Mouse (Mus musculus) left cerebral cortex, postnatal 14 days (tissue): Measurements from ENCODE around the gene Rgp1. TPM values are rescaled to one million over a fixed set of nuclear protein-coding genes. Genes with fewer than 3 reads are reported as not detected.
"Not testable (repeated sequence)": the region's sequence is repeated elsewhere in the genome, so short reads cannot be mapped to it uniquely, and the experiment has no call there.

Experiments used
- DNase-seq, 2 experiments: peaks; one replicate each; pipeline ENCODE4 v3.0.0; 2021 to 2022; ENCODE audit warnings: low spot score in 2 of 2, mixed read lengths in 1 of 2
- intact Hi-C: fragments of 180-260 bp; cut with DNase I; formaldehyde crosslinking; loops from one replicate; pipeline ENCODE4 v1.15.1; 2025
- total RNA-seq, 2 experiments: library from RNA; stranded (reverse); gene quantifications; 2 replicates each; pipeline ENCODE4 v1.2.3; 2021

The Rgp1 gene
- total RNA-seq, 2 experiments from 2014 or later: 47.7 to 56.3 TPM

DNA sequence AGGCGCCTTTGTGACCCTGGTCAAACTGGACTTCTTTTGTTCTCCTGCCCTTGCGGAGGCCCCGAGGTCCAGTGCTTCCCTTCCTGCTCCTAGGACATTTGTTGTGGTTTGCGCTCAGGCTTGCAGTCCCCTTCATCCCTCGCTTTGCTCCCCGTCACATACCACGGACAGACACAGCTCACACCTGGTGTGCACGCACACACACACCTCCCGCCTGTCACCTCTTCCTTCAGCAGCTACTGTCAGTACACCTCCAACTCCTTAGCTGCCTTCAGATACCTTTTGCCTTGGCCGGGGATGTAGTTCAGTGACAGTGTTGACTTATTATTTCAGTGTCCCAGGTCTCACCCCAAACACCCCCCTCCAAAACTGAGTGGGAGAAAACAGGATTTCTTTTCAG is 7.2 kb downstream of the Rgp1 start:
- no peak for DNase-seq
- intact Hi-C loops: no loop called here

DNA sequence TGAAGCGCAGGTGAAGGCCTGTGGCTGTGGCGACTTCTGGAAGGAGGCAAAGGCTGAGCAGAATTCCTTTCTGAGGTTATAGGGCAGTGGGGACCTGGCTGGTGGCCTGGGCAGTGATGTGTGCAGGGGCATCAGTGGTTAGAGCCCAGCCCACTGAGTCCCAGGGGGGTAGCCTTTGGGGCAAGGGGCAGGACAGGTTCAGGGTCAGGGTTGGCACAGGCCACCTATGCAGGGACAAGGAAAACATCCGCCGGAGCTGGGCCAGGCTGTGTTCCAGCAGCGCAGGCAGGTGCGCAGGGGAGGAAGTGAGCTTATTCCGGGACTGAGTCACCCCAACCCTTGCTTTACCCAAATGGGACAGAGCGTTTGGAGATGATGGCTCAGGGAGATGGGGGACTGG is 7.9 kb downstream of the Rgp1 start:
- intact Hi-C loops: no loop called here
- DNase-seq: no peak

DNA sequence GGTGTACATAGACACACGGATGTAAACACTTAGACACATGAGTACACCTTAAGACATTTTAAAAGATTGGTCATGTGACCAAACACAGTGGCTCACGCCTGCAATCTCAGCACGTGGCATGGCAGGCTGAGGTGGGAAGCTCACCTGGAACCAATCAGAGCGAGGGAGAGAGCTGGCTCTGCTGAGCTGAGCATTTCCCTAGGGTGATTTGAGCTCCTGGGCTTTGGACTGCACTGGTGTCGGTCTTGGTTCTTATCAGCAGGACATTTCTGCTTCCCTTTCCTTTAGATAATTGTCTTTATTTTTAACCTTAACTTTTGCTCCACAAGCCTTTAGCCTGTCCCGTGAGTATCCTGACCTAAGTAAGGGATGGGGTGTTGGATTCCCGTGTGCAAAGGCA is 9.2 kb downstream of the Rgp1 start:
- intact Hi-C loops: no loop called here
- DNase-seq: no peak

DNA sequence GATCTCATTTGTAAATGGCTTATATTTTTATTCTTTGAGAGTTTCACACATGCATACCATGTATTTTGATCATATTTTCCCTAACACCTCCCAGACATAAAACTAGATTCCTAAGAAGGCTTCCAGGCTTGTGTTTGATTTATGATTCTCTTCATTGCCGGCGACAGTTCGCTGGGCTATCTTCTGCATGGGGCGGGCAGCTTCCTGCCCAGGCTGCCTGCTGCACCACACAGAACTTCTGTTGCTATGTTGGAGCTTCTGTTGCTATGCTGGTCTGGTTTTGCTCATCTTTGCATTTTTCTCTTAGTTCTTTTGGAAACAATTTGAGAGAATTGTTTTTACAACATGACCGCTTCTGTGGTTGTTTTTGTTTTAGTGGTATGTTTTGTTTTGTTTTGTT is 13.0 kb downstream of the Rgp1 start:
- no peak for DNase-seq
- intact Hi-C loops: no loop called here

DNA sequence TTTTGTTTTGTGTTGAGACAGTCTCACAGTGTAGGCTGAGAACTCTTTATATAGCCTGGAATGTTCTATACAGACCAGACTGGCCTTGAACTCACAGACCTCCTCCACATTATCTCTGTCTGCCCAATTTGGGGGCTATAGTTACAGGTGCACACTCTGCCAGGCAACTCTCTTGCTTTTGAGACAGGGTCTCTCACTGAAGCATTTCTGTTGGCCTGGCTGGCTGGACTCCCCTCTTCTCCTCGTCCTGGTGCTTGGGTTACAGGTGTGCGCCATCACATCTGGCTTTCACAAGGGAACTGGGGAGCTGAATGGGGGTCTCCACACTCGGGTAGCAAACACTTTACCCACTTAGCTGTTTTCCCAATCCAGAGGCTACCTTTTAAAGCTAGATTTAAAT is 13.4 kb downstream of the Rgp1 start:
- no peak for DNase-seq
- intact Hi-C loops: no loop called here

DNA sequence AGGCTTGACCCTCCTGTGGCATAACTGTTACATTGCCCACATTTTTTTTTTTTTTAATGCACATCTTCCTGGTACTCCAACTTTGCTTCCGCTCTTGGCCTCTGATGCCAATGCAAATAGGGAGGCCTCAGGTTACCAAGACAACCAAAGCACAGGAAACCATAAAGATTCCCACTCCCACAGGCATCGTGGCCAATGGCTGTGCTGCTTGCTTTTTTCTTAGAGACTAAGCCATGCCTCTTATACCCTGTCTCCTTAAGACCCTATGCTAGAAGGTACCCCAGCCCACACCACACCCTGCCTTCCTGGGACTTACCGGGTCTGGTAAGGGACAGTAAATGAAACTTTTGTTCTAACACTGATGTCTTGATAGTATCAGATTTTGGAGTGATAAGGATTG is 14.9 kb downstream of the Rgp1 start:
- intact Hi-C loops: no loop called here
- DNase-seq: no peak

DNA sequence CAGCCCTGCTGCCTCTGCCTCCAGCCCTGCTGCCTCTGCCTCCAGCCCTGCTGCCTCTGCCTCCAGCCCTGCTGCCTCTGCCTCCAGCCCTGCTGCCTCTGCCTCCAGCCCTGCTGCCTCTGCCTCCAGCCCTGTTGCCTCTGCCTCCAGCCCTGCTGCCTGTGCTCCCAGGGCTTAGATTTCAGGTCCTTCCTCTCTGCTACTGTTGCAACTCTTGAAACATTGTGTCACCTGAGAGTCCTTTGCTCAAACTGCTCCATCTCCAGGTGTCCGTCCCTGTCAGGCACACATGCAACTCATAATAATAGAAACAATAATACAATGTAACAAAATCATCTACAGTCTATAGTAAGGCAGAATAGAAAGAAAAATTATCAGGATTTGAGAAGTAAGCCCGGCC is 18.1 kb downstream of the Rgp1 start:
- intact Hi-C loops, DNase-seq: not testable (repeated sequence)

DNA sequence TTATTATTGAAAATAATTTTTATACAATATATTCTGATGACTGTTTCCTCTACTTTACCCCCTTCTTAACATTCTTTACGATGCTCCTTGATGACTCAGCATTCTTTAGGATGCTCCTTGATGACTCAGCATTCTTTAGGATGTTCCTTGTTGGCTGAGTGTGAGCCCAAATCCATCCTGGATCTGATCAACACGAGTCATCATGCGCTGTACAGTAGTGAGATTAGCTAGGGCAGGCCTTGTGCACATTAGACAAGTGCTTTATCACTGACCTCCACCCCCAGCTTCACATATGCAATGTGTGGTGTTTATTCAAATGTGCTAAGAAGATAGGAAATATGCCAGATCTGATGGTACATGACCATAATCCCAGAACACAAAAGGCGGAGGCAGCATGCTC is 19.7 kb downstream of the Rgp1 start:
- intact Hi-C loops: no loop called here
- no peak for DNase-seq

DNA sequence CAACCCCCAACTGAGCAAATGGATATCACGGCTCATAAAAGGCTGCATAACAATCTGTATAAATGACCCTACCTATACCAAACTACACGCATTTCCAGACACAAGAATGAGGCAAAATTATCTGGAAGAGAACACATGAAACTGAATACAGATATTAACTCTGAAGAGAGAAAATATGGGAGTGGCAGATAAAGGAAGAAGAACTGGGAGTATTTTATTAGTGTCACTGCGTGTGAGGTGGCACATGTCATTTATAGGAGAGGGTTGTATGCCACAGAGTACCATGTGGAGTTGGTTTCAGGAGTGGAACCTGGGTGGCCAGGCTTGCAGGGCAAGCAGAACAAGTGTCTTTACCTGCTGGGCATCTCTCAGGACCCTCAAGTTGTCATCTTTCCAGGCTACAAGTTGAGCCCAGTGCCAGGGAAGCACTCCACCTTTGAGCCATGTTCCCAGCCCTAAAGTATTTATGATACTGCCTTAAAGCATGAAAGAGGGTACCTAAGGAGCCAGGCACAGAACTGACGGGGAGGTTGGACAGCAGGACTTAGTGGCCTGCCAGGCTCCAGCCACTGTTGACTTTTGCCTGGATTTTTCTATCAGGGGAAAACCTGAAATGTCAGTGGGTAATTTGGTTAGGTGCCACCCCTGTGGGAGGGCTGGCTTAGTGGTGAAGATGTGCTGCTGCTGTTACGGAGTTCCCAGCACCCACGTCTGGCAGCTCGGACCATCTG is 20.3 kb downstream of the Rgp1 start:
- intact Hi-C loops: no loop called here
- DNase-seq: no peak

DNA sequence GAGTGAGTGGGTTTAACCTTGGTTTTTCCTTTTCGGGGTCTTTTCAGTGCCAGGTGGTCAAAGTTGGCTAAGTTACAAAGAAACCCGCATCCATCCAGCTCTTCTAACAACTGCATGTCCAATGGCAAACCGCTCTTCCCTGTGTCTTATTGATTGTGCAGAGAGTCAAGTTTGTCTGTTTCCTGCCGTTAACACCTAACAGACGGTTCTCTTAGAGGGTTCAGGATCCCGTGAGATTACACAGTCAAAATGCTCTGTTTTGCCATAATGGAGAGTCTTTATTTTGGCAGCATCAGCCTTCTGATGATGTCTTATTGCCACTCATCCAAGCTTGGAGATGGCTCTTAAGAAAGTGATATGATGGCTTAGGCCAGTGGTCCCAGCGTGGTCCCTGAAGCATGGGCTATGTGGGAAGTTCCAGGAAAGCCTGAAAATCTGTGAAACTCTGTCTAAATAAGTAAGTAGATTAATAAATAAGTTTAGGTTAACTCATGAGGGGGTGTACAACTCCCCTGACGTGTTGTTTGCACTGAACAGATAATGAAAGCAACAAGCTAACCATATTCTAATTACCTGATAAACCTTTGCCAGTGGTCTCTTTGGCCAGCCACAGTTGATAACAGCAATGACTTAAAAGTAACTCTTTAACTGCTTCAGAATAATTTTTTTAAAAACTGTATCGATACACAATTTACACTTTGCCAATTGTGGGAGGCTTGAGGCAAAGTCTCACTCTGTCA is 21.9 kb downstream of the Rgp1 start:
- intact Hi-C loops: no loop called here
- no peak for DNase-seq

DNA sequence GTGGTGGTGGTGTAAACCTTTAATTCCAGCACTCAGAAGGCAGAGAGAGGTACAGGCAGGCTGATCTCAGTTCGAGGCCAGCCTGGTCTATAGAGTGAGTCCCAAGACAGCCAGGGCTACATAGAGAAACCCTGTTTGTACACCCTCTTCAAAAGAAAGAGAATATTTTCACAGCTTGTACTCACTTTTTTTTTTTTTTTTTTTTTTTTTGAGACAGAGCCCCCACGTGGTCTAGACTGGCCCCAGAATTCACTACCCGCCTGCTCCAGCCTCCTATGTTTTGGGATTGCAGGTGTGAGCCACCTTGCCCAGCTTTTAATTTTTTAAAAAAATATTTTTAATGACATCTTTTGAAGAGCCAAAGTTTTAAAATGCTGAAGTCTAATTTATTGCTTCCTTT is 25.6 kb downstream of the Rgp1 start:
- intact Hi-C loops: no loop called here
- no peak for DNase-seq

DNA sequence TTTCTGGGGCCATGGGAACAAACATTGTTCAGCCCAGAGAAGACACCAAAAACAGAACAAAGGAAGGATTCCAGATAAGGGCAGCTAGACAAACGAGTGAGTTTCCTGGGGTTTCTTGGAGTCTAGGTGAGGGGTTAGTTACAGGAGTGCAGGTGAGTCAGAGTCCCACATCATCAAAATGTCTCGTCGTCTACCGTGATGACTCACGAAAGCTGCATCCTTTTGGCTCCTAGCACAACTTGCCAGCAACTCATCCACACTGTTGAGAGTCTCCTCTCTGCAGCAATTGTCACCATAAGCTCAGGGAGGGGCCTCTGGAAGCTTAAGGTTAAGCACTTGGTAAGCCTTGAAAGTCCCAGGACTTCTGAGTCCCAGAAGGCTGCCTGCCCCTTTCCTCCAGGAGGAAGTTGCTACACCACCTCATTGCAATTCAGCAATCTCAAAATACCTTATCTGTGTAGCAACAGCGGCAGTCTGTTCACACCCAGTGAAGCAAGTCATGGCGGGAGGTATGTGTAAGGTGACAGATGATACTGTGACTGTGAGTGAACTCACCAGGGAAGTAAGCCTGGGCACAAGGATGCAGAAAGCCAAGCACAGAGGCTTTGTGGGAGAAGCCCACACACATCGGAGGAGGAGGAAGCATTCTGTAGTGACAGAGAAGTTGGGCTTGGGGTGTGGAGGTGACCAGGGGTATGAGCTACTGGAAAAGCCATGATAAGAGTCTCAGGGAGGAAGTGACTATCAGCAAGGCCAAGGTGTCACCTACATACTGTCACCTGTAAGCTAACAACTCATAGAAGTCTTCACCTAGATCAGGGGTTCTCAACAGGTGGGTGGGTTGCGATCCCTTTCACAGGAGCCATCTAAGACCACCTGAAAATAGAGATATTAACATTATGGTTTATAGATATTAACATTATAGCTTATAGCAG is 26.5 kb downstream of the Rgp1 start:
- DNase-seq: no peak
- intact Hi-C loops: no loop called here

DNA sequence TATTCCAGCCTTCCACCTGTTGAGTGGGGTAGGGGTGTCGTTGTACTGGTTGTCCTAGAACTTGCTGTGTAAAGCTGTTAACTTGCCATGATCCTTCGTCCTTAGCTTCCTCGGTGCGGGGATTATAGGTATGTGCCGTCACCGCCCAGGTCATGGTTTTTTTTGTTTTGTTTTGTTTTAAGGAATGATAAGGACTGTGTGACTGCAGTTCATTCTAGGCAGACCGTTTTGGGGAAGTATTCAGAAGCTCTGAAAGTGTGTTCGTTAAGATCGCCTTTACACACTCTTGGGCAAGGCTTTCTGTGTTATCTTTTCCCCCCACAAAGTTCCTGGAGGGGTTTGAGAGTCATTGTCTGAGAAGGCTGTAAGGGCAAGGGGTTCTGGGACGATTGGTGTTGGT is 34.0 kb downstream of the Rgp1 start:
- DNase-seq: no peak
- intact Hi-C loops: no loop called here

DNA sequence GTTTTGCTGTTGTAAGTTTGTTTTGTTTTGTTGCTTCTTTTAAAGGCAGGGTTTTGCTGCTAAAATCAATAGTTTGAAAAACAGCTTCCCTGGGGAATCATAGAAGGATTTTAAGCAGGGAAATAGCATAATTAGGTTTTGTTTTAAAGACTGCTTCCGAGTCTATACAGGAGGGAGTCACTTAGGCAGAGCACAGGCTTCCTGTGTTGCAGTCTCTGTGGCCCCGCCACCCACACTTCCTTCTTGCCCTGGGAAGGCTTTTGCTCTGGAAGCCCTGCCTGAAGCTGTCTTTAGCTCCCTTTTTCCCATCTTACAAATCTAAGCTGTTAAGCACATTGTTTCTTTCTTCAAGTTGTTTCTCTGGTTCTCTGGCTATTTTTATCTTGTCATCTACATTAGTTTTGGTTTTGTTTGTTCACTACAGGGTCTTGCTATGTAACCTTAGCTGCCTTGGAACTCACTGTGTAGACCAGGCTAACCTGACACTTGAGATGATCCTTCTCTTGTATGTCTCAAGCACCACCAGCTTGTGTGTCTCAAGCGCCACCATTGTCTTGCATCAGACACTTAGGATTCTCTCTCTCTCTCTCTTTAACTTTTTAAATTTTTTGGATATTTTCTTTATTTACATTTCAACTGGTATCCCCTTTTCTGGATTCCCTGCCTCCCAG is 34.7 kb downstream of the Rgp1 start:
- no peak for DNase-seq
- intact Hi-C loops: no loop called here

DNA sequence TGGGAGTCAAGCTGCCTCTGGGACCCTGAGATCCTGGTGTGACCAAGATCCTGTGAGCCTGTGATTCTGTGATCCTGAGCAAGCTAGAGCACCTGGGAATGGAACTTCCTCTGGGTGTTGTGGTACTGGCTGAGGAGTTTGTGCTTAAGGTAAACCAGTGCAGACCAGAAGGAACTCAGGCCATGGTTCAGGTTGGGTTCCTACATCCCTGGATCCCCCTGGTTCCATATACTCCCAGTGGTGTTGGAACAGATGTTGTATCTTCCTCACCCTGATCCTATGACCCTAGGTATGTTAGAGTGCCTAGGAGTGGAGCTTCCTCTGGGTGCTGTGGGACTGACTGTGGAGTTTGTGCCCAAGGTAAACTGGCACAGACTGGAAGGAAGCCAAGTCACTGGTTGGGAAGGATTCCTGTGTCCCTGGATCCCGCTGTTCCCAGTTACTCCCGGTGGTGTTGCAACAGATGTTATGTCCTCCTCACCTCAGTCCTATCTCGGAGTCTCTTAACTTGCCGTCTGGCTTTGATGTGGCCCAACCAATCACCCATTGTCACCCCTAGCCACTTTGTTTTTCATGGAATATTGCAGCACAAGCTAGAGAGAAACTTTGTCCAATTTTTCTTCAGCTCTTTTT is 41.7 kb downstream of the Rgp1 start:
- intact Hi-C loops: no loop called here

DNA sequence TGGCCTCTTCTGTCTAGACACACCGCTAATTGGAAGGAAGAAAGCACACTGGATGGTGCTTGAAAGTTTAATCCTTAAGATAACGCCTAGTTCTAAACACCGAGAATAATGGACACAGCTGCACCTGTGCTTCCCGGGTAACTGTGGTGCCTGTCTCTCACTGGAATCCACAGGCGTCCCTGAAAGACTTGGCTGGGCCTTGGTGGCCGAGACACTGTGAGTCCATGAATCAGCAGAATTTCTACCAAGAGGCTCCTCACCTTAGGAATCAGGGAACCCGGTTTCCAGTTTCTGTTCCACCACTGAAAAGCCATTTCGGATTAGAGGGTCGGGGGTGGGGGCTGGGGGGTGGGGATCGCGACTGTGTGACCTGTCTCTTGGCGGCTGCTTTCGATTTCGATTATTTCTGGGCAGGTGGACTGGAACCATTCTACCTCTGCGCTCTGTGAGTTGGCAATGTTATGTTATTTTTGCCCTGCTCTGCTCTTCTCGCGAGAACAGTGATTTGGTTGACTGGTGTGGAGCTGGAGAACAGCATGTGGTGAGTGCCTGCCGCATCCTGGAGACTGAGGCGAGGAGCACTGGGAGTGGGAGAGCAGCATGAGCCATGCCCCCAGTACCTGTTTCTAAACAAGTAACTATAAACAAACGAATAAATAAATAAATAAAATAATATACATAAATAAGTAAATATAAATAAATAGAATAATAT is 50.7 kb downstream of the Rgp1 start:
- DNase-seq: peak in 1 of 2 experiments; percentile 35
- intact Hi-C loops: no loop called here

More for the DNA sequence above, 41.7 kb downstream of the Rgp1 start:
- no peak for DNase-seq

DNA sequence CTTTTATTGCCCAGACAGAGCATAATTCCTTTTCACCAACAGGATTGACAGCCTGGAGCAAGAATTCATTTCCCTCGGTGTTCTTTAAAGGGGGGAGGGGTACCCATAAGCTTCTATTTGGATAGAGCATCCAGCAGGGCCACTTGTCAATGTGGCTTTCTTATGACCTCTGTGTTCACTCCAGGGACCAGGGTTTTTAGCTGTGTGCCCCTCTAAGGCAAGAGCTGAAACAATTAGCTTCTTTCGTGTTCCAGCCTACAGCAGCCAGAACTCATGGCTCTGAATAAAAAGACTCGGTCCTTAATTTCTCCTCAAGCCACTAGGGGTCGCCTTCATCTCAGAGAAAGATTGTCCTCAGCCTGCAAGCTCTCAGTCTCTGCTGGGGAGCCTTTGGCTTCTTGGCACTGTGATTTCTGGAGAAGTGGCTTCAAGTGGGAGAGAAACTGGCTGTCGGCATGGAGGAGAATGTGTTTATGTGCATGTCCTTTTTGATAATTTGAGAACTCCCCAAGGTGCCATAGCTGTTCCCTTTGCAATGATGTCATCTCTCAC is 51.6 kb downstream of the Rgp1 start:
- DNase-seq: peak; percentile 91 to 94
- intact Hi-C loops: loop anchor here (1.0 kb wide), 2 partner anchors 36 to 82 kb away; no protein-coding TSS in a partner anchor

DNA sequence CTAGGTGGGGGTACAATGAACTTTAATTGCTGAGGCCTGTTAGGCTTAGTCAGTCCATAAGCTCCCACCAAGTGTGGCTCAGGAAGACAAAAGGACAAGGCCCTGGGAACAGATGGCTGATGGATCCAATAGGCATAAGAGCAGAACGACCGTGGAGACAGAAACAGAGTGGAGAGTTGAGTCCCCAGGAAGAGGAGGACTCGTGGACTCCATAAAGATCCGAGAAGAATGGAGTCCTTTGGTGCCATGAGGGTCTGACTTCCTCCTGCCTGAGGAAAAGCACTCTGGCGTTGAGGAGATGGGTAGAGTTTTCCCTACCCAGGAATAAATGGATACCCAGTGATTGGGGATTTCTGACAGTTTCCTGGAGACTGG is 52.1 kb downstream of the Rgp1 start:
- no peak for DNase-seq

More for the DNA sequence above, 52.1 kb downstream of the Rgp1 start:
- intact Hi-C loops: loop anchor here (1.0 kb wide), 2 partner anchors 36 to 82 kb away; no protein-coding TSS in a partner anchor
